Mouse (Mus musculus) lung, postnatal 36 days (tissue): ENCODE data around the gene Dad1.

Experiments used
- DNase-seq: peaks from one replicate; pipeline ENCODE4 v3.0.0; 2022; ENCODE audit warnings: mixed read lengths

The Dad1 gene

GRCm38 (mm10) chr14:54203776-54204175, 50.1 kb downstream of the Dad1 start:
- no peak for DNase-seq

GRCm38 (mm10) chr14:54203207-54203606, 50.7 kb downstream of the Dad1 start:
- no peak for DNase-seq

- DNase-seq = no peak
These were observed 53.5 kb downstream of the Dad1 start for GRCm38 (mm10) chr14:54200363-54200762.

GRCm38 (mm10) chr14:54199662-54200061, 54.2 kb downstream of the Dad1 start:
- DNase-seq = no peak

GRCm38 (mm10) chr14:54197740-54198139, 56.2 kb downstream of the Dad1 start:
- peak; percentile 33 for DNase-seq

- no peak for DNase-seq
These were observed 58.0 kb downstream of the Dad1 start for GRCm38 (mm10) chr14:54195838-54196423.

GRCm38 (mm10) chr14:54193354-54194133, 60.4 kb downstream of the Dad1 start:
- DNase-seq = no peak

GRCm38 (mm10) chr14:54192462-54192847, 61.4 kb downstream of the Dad1 start:
- DNase-seq = peak; percentile 8

GRCm38 (mm10) chr14:54191594-54192461, 62.1 kb downstream of the Dad1 start:
- DNase-seq = no peak

GRCm38 (mm10) chr14:54191026-54191390, 62.9 kb downstream of the Dad1 start:
- DNase-seq = no peak

- peak; percentile 44 for DNase-seq
These were observed 63.4 kb downstream of the Dad1 start for GRCm38 (mm10) chr14:54190305-54191025.

GRCm38 (mm10) chr14:54189255-54189654, 64.6 kb downstream of the Dad1 start:
- DNase-seq = peak; percentile 30

- no peak for DNase-seq
These were observed 66.7 kb downstream of the Dad1 start for GRCm38 (mm10) chr14:54187211-54187610.
